Mouse (Mus musculus) myocyte (in vitro differentiated cells): ENCODE measurements around the gene Kremen1. TPM values are rescaled to one million over a fixed set of nuclear protein-coding genes. Genes with fewer than 3 reads are reported as not detected.

Source experiments
- H3K27me3 ChIP-seq: one replicate; pipeline ENCODE4 v1.6.1; 2011; ENCODE audit not compliant: control insufficient read depth, insufficient read depth, insufficient read length
- H3K36me3 ChIP-seq: one replicate; pipeline ENCODE4 v1.6.1; 2011; ENCODE audit not compliant: control insufficient read depth, insufficient read depth
- H3K4me2 ChIP-seq: one replicate; pipeline ENCODE4 v1.6.1; 2011; ENCODE audit warnings: low read depth, control low read depth
- H3K4me3 ChIP-seq: one replicate; pipeline ENCODE4 v1.5.1; 2011; ENCODE audit warnings: mild to moderate bottlenecking, control low read depth, moderate library complexity
- H3K79me2 ChIP-seq: one replicate; pipeline ENCODE4 v1.6.1; 2011; ENCODE audit not compliant: control insufficient read depth, insufficient read depth
- H3ac ChIP-seq: one replicate; pipeline ENCODE4 v1.6.1; 2011; ENCODE audit not compliant: control insufficient read depth, insufficient read length
- CEBPB ChIP-seq: IDR thresholded peaks from 2 replicates; pipeline ENCODE4 v1.6.1; 2011; ENCODE audit warnings: mild to moderate bottlenecking, moderate library complexity; ENCODE audit not compliant: poor library complexity, insufficient read depth, severe bottlenecking
- E2F4 ChIP-seq: IDR thresholded peaks from one replicate; pipeline ENCODE4 v1.6.1; 2011; ENCODE audit warnings: mild to moderate bottlenecking, control low read depth, moderate library complexity; ENCODE audit not compliant: insufficient read depth
- MAX ChIP-seq: IDR thresholded peaks from one replicate; pipeline ENCODE4 v1.6.1; 2011; ENCODE audit warnings: low read depth, mild to moderate bottlenecking, control low read depth
- MYOD1 ChIP-seq, 3 experiments: IDR thresholded peaks; one replicate each; pipeline ENCODE4 v1.6.1; 2011; ENCODE audit warnings: control low read depth in 2 of 3, low read depth in 2 of 3, mild to moderate bottlenecking in 2 of 3, moderate library complexity in 1 of 3; ENCODE audit not compliant: insufficient read length in 2 of 3, control insufficient read depth in 1 of 3
- MYOG ChIP-seq, 3 experiments: IDR thresholded peaks; one replicate each; pipeline ENCODE4 v1.6.1; 2011; ENCODE audit warnings: control low read depth in 2 of 3, low read depth in 2 of 3, mild to moderate bottlenecking in 2 of 3; ENCODE audit not compliant: insufficient read length in 2 of 3, control insufficient read depth in 1 of 3, insufficient read depth in 1 of 3
- POLR2A ChIP-seq: IDR thresholded peaks from one replicate; pipeline ENCODE4 v1.6.1; 2011; ENCODE audit warnings: low read depth, mild to moderate bottlenecking, control low read depth, moderate library complexity; ENCODE audit not compliant: insufficient read length
- POLR2AphosphoS2 ChIP-seq: IDR thresholded peaks from one replicate; pipeline ENCODE4 v1.6.1; 2011; ENCODE audit warnings: low read depth, control low read depth; ENCODE audit not compliant: insufficient read length
- REST ChIP-seq: IDR thresholded peaks from one replicate; pipeline ENCODE4 v1.6.1; 2011; ENCODE audit warnings: mild to moderate bottlenecking, control low read depth, moderate library complexity; ENCODE audit not compliant: insufficient read depth, insufficient read length
- SRF ChIP-seq: IDR thresholded peaks from one replicate; pipeline ENCODE4 v1.6.1; 2011; ENCODE audit warnings: low read depth; ENCODE audit not compliant: control insufficient read depth, insufficient read length
- TCF12 ChIP-seq: IDR thresholded peaks from one replicate; pipeline ENCODE4 v1.6.1; 2011; ENCODE audit warnings: mild to moderate bottlenecking, control low read depth; ENCODE audit not compliant: poor library complexity, insufficient read depth, severe bottlenecking
- TCF3 ChIP-seq: IDR thresholded peaks from one replicate; pipeline ENCODE4 v1.6.1; 2011; ENCODE audit warnings: low read depth, control low read depth; ENCODE audit not compliant: insufficient read length
- USF1 ChIP-seq: IDR thresholded peaks from one replicate; pipeline ENCODE4 v1.6.1; 2011; ENCODE audit warnings: low read depth, mild to moderate bottlenecking, control low read depth, moderate library complexity
- polyA plus RNA-seq: library from polyadenylated mRNA; unstranded; fragments of >200 nt; fragmentation: generic; extraction: Trizol; gene quantifications from one replicate; pipeline ENCODE4 v1.2.1, GENCODE M21; 2012; ENCODE audit warnings: missing spikeins

Gene Kremen1
- polyA plus RNA-seq, 1 experiment = 79.3 TPM

GRCm38 (mm10) chr11:5297148-5298006, 36.0 kb upstream of the Kremen1 start:
- Histone ChIP-seq H3K27me3 (no peaks in the 10 kb centered on the region), H3K4me2 (peak overlapping the region; percentile 42), H3K4me3 (no peak overlapping the region), H3K36me3 (no peaks in the 10 kb centered on the region), H3ac (no peak overlapping the region), H3K79me2 (peaks cover 5% of the 10 kb centered on the region)
- TF ChIP-seq SRF (no peak), POLR2A (no peak), MAX (no peak), CEBPB (no peak), TCF12 (no peak), E2F4 (no peak), POLR2AphosphoS2 (no peak), MYOG (IDR thresholded peaks at IDR 0.05; ENCODE audit: control insufficient read depth in 1 of 3, insufficient read depth in 1 of 3, insufficient read length in 2 of 3, low read depth in 2 of 3) (no peak), REST (no peak), TCF3 (no peak), MYOD1 (IDR thresholded peaks at IDR 0.05; ENCODE audit: control insufficient read depth in 1 of 3, insufficient read length in 2 of 3, low read depth in 2 of 3) (no peak), USF1 (no peak)

- Histone ChIP-seq H3K36me3 (no peaks in the 10 kb centered on the region), H3K4me3 (no peak overlapping the region), H3ac (no peak overlapping the region), H3K4me2 (peak overlapping the region; percentile 87), H3K79me2 (peaks cover 5% of the 10 kb centered on the region), H3K27me3 (no peaks in the 10 kb centered on the region)
- TF ChIP-seq REST (no peak), TCF12 (no peak), USF1 (no peak), TCF3 (no peak), MAX (no peak), CEBPB (no peak), MYOG (IDR thresholded peaks at IDR 0.05; ENCODE audit: control insufficient read depth in 1 of 3, insufficient read depth in 1 of 3, insufficient read length in 2 of 3, low read depth in 2 of 3) (no peak), MYOD1 (IDR thresholded peaks at IDR 0.05; ENCODE audit: control insufficient read depth in 1 of 3, insufficient read length in 2 of 3, low read depth in 2 of 3) (no peak)
Observed at GRCm38 (mm10) chr11:5296576-5297115, 35.3 kb upstream of the Kremen1 start.

- Histone ChIP-seq H3ac (no peak overlapping the region), H3K36me3 (no peaks in the 10 kb centered on the region), H3K4me2 (peak overlapping the region; percentile 87), H3K27me3 (no peaks in the 10 kb centered on the region), H3K4me3 (no peak overlapping the region), H3K79me2 (peaks cover 5% of the 10 kb centered on the region)
- TF ChIP-seq MYOD1 (IDR thresholded peaks at IDR 0.05; ENCODE audit: control insufficient read depth in 1 of 3, insufficient read length in 2 of 3, low read depth in 2 of 3) = peak in 1 of 3 experiments; percentile 29
- TF ChIP-seq TCF12 = peak; percentile 34
- no peak for TF ChIP-seq TCF3
- TF ChIP-seq CEBPB = 0 out of 2 replicates have a peak, but pooled peaks have one; percentile 11
Observed at GRCm38 (mm10) chr11:5294805-5295204, 33.4 kb upstream of the Kremen1 start.

- H3K79me2 ChIP-seq = no peaks in the 10 kb centered on the region
- H3K4me3 ChIP-seq = no peak overlapping the region
- peak in 2 of 3 experiments; percentile 20 to 53 for TF ChIP-seq MYOD1 (IDR thresholded peaks at IDR 0.05; ENCODE audit: control insufficient read depth in 1 of 3, insufficient read length in 2 of 3, low read depth in 2 of 3)
- no peak for TF ChIP-seq E2F4
- H3ac ChIP-seq = no peak overlapping the region
- H3K4me2 ChIP-seq = no peak overlapping the region
- peaks cover 20% of the 10 kb centered on the region for H3K36me3 ChIP-seq
- no peaks in the 10 kb centered on the region for H3K27me3 ChIP-seq
Observed at GRCm38 (mm10) chr11:5290691-5291090, 29.3 kb upstream of the Kremen1 start.

- Histone ChIP-seq H3K4me3 (no peak overlapping the region), H3K79me2 (no peaks in the 10 kb centered on the region), H3K27me3 (no peaks in the 10 kb centered on the region), H3K36me3 (peaks cover 20% of the 10 kb centered on the region), H3ac (no peak overlapping the region), H3K4me2 (no peak overlapping the region)
- TF ChIP-seq MYOG (IDR thresholded peaks at IDR 0.05; ENCODE audit: control insufficient read depth in 1 of 3, insufficient read depth in 1 of 3, insufficient read length in 2 of 3, low read depth in 2 of 3) (no peak), POLR2AphosphoS2 (no peak), MYOD1 (IDR thresholded peaks at IDR 0.05; ENCODE audit: control insufficient read depth in 1 of 3, insufficient read length in 2 of 3, low read depth in 2 of 3) (no peak), E2F4 (no peak), POLR2A (no peak), MAX (no peak), TCF3 (no peak), TCF12 (no peak), REST (no peak), CEBPB (no peak), USF1 (no peak), SRF (no peak)
Observed at GRCm38 (mm10) chr11:5289826-5290580, 28.6 kb upstream of the Kremen1 start.
